Mouse (Mus musculus) heart, postnatal 0 days (tissue): Measurements from ENCODE around the gene Olfr695. TPM values are rescaled to one million over a fixed set of nuclear protein-coding genes. Genes with fewer than 3 reads are reported as not detected.

Experiments used
- ATAC-seq: fragments of 200-750 bp; cut with Nextera tagmentation; 2 replicates; pipeline ENCODE4 v1.8.0; 2017; ENCODE audit warnings: low read depth, moderate number of reproducible peaks, moderate library complexity; ENCODE audit not compliant: insufficient read depth
- DNase-seq: peaks from one replicate; pipeline ENCODE4 v3.0.0-alpha.2; 2016; ENCODE audit warnings: low spot score
- H3K27ac ChIP-seq: fragments of 300-500 bp; sonication (generic); 2 replicates; pipeline ENCODE4 v1.5.1; 2014; ENCODE audit warnings: low read depth, mild to moderate bottlenecking
- H3K27me3 ChIP-seq: fragments of 300-500 bp; sonication (generic); 2 replicates; pipeline ENCODE4 v1.6.1; 2014; ENCODE audit warnings: low read length, mixed read lengths; ENCODE audit not compliant: control insufficient read depth, insufficient read depth
- H3K36me3 ChIP-seq: fragments of 300-500 bp; sonication (generic); replicated peaks from 2 replicates; pipeline ENCODE4 v1.6.1; 2014; ENCODE audit warnings: low read length, mixed read lengths; ENCODE audit not compliant: control insufficient read depth, insufficient read depth
- H3K4me1 ChIP-seq: fragments of 300-500 bp; sonication (generic); 2 replicates; pipeline ENCODE4 v1.6.1; 2014; ENCODE audit warnings: antibody characterized with exemption; ENCODE audit not compliant: control insufficient read depth, insufficient read depth
- H3K4me2 ChIP-seq: fragments of 300-500 bp; sonication (generic); 2 replicates; pipeline ENCODE4 v1.6.1; 2014; ENCODE audit warnings: low read depth, mild to moderate bottlenecking, low read length, moderate library complexity
- H3K4me3 ChIP-seq: fragments of 300-500 bp; sonication (generic); 2 replicates; pipeline ENCODE4 v1.5.1; 2014; ENCODE audit warnings: low read depth, low read length
- H3K9ac ChIP-seq: fragments of 300-500 bp; sonication (generic); replicated peaks from 2 replicates; pipeline ENCODE4 v1.6.1; 2014; ENCODE audit warnings: low read depth, low read length, mixed read lengths
- H3K9me3 ChIP-seq: fragments of 300-500 bp; sonication (generic); replicated peaks from 2 replicates; pipeline ENCODE4 v1.6.1; 2016; ENCODE audit warnings: low read length; ENCODE audit not compliant: control insufficient read depth
- CTCF ChIP-seq: IDR thresholded peaks from 2 replicates; pipeline ENCODE4 v1.5.1; 2016; ENCODE audit warnings: antibody characterized with exemption, control low read depth, low read depth
- EP300 ChIP-seq: IDR thresholded peaks from 2 replicates; pipeline ENCODE4 v1.6.1; 2016; ENCODE audit warnings: antibody characterized with exemption, low read depth
- WGBS: fragments of 180-500 bp; shearing (Covaris S2); extraction: QIAGEN DNeasy Blood & Tissue Kit; methylation state at CpG from one replicate; pipeline ENCODE4 v1.1.7; 2014; 5-methylcytosine and 5-hydroxymethylcytosine counted together
- polyA plus RNA-seq: library from polyadenylated mRNA; unstranded; fragments of >200 nt; fragmentation: Nextera tagmentation; extraction: Ambion mirVana; gene quantifications from 2 replicates; pipeline ENCODE4 v1.2.1, GENCODE M21; 2015
- total RNA-seq: library from RNA; depleted of rRNA; stranded (reverse); fragments of >200 nt; gene quantifications from 2 replicates; pipeline ENCODE4 v1.2.3, GENCODE M21; 2014; ENCODE audit warnings: low replicate concordance; rRNA removed

The Olfr695 gene
- total and polyA plus RNA-seq, 2 experiments from 2014 or later, result not detected

DNA sequence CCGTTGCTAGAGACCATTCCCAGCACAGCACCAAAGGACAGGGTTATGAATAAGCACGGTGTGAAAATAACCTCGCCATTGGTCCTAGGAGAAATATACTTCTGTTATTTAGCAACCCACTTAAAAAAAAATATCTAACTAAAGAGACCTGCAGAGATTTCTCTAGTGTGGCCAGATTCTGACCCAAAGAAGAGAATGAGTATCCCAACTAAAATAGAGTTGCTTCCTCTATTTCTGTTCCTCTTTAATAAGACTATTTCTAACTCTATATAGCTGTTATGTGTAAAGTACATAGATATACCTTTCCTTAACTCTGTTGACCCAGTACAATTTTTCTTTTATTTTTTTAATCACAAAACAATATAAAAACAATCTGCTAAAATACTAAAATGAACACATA, 23.2 kb downstream of the Olfr695 start:
- WGBS, result 51% methylated on average over 3 of the region's 3 CpGs
- H3K27ac ChIP-seq, result no peak overlapping the region
- ATAC-seq, result no peak

DNA sequence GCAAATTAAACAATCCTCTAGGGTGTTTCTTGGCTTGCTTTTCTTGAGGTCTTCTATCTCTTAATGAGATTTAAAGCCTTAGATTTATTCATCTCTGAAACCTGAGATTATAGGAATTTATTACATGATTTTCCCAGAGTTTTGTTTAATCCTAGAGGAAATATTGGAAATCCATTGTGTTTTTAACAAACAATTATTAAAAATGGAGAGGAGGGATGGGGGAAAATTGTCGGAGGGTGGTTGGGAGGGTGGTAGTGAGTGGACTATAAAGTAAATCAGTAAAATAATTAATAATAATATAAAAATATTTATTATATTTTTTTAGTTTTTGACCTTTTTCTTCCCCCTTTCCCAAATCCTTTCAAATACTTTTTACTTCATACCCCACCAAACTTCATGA, 24.5 kb downstream of the Olfr695 start, which contains the start of gene Olfr694:
TSS of gene Olfr694 (minus strand) at position 101 of the 400 bp plus-strand sequence.
- Histone ChIP-seq H3K36me3 (no peaks in the 10 kb centered on the region), H3K4me2 (no peak within 1 kb of the TSS), H3K27me3 (no peaks in the 10 kb centered on the region), H3K9me3 (no peaks in the 10 kb centered on the region), H3K9ac (no peak within 1 kb of the TSS), H3K27ac (no peak within 1 kb of the TSS), H3K4me1 (no peaks in the 10 kb centered on the region), H3K4me3 (no peak within 1 kb of the TSS)
- 98% methylated on average over 1 of the region's 1 CpGs for WGBS
- no peak for DNase-seq
- no peak for ATAC-seq
- TF ChIP-seq CTCF (no peak), EP300 (no peak)

More for the DNA sequence above, 23.2 kb downstream of the Olfr695 start:
- DNase-seq, result no peak
- Histone ChIP-seq H3K4me1 (no peaks in the 10 kb centered on the region), H3K36me3 (no peaks in the 10 kb centered on the region), H3K9me3 (no peaks in the 10 kb centered on the region), H3K27me3 (no peaks in the 10 kb centered on the region), H3K9ac (no peak overlapping the region), H3K4me3 (no peak overlapping the region), H3K4me2 (no peak overlapping the region)
- TF ChIP-seq EP300 (no peak), CTCF (no peak)

DNA sequence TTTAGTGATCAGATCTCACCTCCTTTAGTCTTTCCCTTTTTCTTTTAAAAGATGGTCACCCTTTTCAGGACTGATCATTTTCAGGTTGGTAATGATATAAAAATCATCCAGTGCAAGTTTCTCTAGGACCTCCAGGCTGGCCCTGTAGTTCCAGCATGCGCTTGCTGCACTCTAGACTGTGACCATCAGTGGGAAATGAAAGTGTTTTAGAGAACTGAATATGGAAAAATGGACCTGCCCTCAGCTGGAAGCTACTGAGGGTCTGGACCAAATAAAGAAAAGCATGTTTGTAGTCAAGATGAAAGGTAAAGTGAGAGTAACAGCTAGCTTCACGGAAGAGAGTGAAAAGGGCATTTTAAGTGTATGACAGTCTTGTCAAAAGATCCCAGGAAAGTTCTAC, 30.8 kb downstream of the Olfr695 start:
- ATAC-seq (no peak), DNase-seq (no peak)
- Histone ChIP-seq H3K4me3 (no peak overlapping the region), H3K9ac (no peak overlapping the region), H3K4me2 (no peak overlapping the region), H3K36me3 (no peaks in the 10 kb centered on the region), H3K27ac (no peak overlapping the region), H3K4me1 (no peaks in the 10 kb centered on the region), H3K27me3 (no peaks in the 10 kb centered on the region), H3K9me3 (no peaks in the 10 kb centered on the region)
- 67% methylated on average over 2 of the region's 2 CpGs for WGBS
- TF ChIP-seq CTCF (no peak), EP300 (no peak)

DNA sequence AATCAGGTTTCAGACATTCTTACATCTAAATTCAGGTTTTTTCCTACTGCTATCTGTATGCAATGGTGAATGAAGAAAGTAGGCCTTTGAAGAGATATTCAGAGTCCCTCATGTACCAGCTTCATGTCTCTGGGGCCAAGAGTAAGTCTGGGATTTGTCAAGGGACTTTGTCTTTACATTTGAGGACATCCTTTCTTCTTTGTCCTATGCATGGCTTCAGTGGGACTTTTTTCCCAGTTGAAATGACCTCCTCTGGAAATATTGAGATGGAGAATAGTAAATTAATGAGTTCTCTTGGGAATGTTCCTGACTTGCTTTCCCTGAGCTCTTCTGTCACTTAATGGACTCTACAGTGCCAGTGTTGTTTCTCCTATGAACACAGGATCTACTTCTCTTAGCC, 35.7 kb downstream of the Olfr695 start, which contains the start of gene Olfr693:
TSS of gene Olfr693 (minus strand) at position 101 of the 400 bp plus-strand sequence.
- no peak within 1 kb of the TSS for H3K27ac ChIP-seq
- DNase-seq (no peak), ATAC-seq (no peak)
- H3K4me3 ChIP-seq, result no peak within 1 kb of the TSS
- no peaks in the 10 kb centered on the region for H3K27me3 ChIP-seq
- H3K4me1 ChIP-seq, result no peaks in the 10 kb centered on the region
- no peak for TF ChIP-seq CTCF
- no peak for TF ChIP-seq EP300
- H3K9ac ChIP-seq, result no peak within 1 kb of the TSS
- no peaks in the 10 kb centered on the region for H3K9me3 ChIP-seq
- H3K4me2 ChIP-seq, result no peak within 1 kb of the TSS
- H3K36me3 ChIP-seq, result no peaks in the 10 kb centered on the region

Other genes with a start within 250 kb of the Olfr695 start
- not detected in 2 replicates for gene Olfr693, start 35.8 kb downstream of the Olfr695 start, total RNA-seq
- not detected in 2 replicates for gene Olfr693, start 35.8 kb downstream of the Olfr695 start, polyA plus RNA-seq
- gene Olfr694, start 24.6 kb downstream of the Olfr695 start, total RNA-seq, result not detected in 2 replicates
- not detected in 2 replicates for gene Olfr694, start 24.6 kb downstream of the Olfr695 start, polyA plus RNA-seq
- not detected in 2 replicates for gene Olfr697, start 26.0 kb upstream of the Olfr695 start, total RNA-seq
- not detected in 2 replicates for gene Olfr697, start 26.0 kb upstream of the Olfr695 start, polyA plus RNA-seq
- gene Olfr698, start 39.0 kb upstream of the Olfr695 start, total RNA-seq, result not detected in 2 replicates
- not detected in 2 replicates for gene Olfr698, start 39.0 kb upstream of the Olfr695 start, polyA plus RNA-seq
- not detected in 2 replicates for gene Olfr699, start 76.8 kb upstream of the Olfr695 start, total RNA-seq
- not detected in 2 replicates for gene Olfr699, start 76.8 kb upstream of the Olfr695 start, polyA plus RNA-seq
- not detected in 2 replicates for gene Olfr700, start 92.4 kb upstream of the Olfr695 start, total RNA-seq
- not detected in 2 replicates for gene Olfr700, start 92.4 kb upstream of the Olfr695 start, polyA plus RNA-seq
- not detected in 2 replicates for gene Olfr701, start 97.7 kb upstream of the Olfr695 start, total RNA-seq
- not detected in 2 replicates for gene Olfr701, start 97.7 kb upstream of the Olfr695 start, polyA plus RNA-seq
- not detected in 2 replicates for gene Olfr702, start 117.5 kb upstream of the Olfr695 start, total RNA-seq
- gene Olfr702, start 117.5 kb upstream of the Olfr695 start, polyA plus RNA-seq, result not detected in 2 replicates
- not detected in 2 replicates for gene Olfr703, start 127.0 kb upstream of the Olfr695 start, total RNA-seq
- gene Olfr703, start 127.0 kb upstream of the Olfr695 start, polyA plus RNA-seq, result not detected in 2 replicates
- not detected in 2 replicates for gene Olfr704, start 146.8 kb upstream of the Olfr695 start, total RNA-seq
- gene Olfr704, start 146.8 kb upstream of the Olfr695 start, polyA plus RNA-seq, result not detected in 2 replicates
- gene Olfr705, start 160.5 kb upstream of the Olfr695 start, total RNA-seq, result not detected in 2 replicates
- not detected in 2 replicates for gene Olfr705, start 160.5 kb upstream of the Olfr695 start, polyA plus RNA-seq
- not detected in 2 replicates for gene Olfr706, start 171.8 kb upstream of the Olfr695 start, total RNA-seq
- not detected in 2 replicates for gene Olfr706, start 171.8 kb upstream of the Olfr695 start, polyA plus RNA-seq
- gene Olfr707, start 184.8 kb upstream of the Olfr695 start, total RNA-seq, result not detected in 2 replicates
- gene Olfr707, start 184.8 kb upstream of the Olfr695 start, polyA plus RNA-seq, result not detected in 2 replicates
- not detected in 2 replicates for gene Olfr1532-ps1, start 191.6 kb upstream of the Olfr695 start, total RNA-seq
- gene Olfr1532-ps1, start 191.6 kb upstream of the Olfr695 start, polyA plus RNA-seq, result not detected in 2 replicates
- not detected in 2 replicates for gene Olfr709-ps1, start 215.8 kb upstream of the Olfr695 start, total RNA-seq
- not detected in 2 replicates for gene Olfr709-ps1, start 215.8 kb upstream of the Olfr695 start, polyA plus RNA-seq
- not detected in 2 replicates for gene Olfr710, start 231.9 kb upstream of the Olfr695 start, total RNA-seq
- not detected in 2 replicates for gene Olfr710, start 231.9 kb upstream of the Olfr695 start, polyA plus RNA-seq
- not detected in 2 replicates for gene Olfr6, start 247.5 kb upstream of the Olfr695 start, total RNA-seq
- gene Olfr6, start 247.5 kb upstream of the Olfr695 start, polyA plus RNA-seq, result not detected in 2 replicates